Mouse (Mus musculus) lung, postnatal 0 days (tissue): ENCODE results near the gene Nr5a2.

ENCODE experiments used
- CTCF ChIP-seq: IDR thresholded peaks from 2 replicates; pipeline ENCODE4 v1.5.1; 2016; ENCODE audit warnings: antibody characterized with exemption, mild to moderate bottlenecking
- EP300 ChIP-seq: IDR thresholded peaks from 2 replicates; pipeline ENCODE4 v1.6.1; 2016; ENCODE audit warnings: antibody characterized with exemption, mild to moderate bottlenecking, control low read depth

- TF ChIP-seq CTCF = no peak
- TF ChIP-seq EP300 = no peak
Observed at GRCm38 (mm10) chr1:136880260-136880659, 80.0 kb downstream of the Nr5a2 start.
